Mouse (Mus musculus): Measurements from ENCODE around the gene Nhlrc1. TPM values are rescaled to one million over a fixed set of nuclear protein-coding genes. Genes with fewer than 3 reads are reported as not detected.

The Nhlrc1 gene
- polyA plus RNA-seq, 1 experiment from 2014 or later: 2.8 TPM

DNA sequence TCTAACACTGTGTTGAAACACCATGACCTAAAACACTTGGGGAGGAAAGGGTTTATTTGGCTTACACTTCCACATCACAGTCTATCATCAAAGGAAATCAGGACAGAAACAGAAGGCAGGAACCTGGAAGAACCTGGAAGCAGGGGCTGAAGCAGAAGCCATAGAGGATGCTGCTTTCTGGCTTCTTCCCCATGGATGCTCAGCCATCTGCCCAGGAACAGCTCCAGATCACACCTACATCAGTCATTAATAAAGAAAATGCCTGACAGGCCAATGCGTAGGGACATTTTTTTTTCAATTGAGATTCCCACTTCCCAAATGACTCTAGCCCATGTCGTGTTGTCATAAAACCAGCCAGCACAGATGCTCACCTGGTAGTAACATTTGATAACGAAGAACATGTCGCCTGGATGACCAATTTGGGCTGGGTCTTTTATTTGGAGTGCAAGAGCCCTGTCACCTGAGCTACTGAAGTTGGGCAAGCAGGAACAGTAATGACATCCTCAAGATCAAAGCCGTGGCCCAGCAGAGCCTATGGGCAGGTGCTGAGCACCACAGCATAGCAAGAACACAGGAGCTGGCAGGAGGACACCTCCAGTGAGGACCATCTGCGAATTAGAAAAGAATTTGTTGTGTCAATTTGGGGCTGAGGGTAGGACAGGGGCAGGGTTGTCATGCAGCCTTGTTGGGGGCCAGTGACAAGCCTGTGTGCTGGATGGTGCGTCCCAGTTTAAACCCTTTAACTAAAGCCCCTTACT is 22.0 kb downstream of the Nhlrc1 start:
- Histone ChIP-seq H3K27ac (ENCODE audit: low read depth, low read length) (no peak overlapping the region), H3K36me3 (ENCODE audit: control insufficient read depth, insufficient read depth, low read length) (no peaks in the 10 kb centered on the region), H3K4me3 (ENCODE audit: low read depth, low read length) (no peak overlapping the region), H3K9ac (ENCODE audit: low read depth, low read length) (no peak overlapping the region), H3K4me1 (ENCODE audit: control insufficient read depth, insufficient read depth, low read length) (peaks cover 6% of the 10 kb centered on the region; the same call in 1 of the 2 replicates), H3K9me3 (replicated peaks; ENCODE audit: control insufficient read depth, low read length) (no peaks in the 10 kb centered on the region), H3K4me2 (no peak overlapping the region), H3K27me3 (ENCODE audit: control insufficient read depth, insufficient read depth, low read length) (no peaks in the 10 kb centered on the region)
- WGBS (ENCODE audit: insufficient replicate concordance): 72% methylated on average over 7 of the region's 7 CpGs
- ATAC-seq (replicated peaks; ENCODE audit: insufficient number of reproducible peaks, low FRiP score, low TSS enrichment): no peak

DNA sequence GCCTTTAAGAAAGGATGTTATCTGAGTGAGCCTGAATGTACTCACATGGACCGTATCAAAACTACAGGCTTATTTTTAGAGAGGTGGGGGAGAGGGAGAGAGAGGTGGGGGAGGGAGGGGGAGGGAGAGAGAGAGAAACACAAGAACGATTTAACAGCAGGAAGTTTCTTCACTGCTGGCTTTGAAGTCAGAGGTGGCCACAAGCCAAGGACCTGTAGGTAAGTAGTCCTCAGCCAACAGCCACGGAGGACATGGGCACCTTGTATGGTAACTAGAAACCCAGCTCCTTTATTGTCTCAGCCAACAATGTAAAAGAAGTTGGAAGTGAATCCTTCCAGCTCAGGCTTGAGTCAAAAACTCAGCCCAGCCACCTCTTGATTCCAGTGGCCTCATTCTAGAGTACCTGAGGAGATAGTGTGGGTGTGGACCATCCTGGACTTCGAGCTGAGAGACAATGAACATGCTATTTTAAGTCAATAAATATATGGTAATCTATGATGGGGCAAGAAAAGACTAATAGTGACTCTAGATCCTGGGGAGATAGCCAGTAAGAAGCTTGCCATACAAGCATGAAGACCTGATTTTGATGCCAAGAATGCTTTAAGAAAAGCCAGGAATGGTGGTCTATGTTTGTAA is 24.2 kb downstream of the Nhlrc1 start:
- H3K27ac ChIP-seq (ENCODE audit: low read depth, low read length): no peak overlapping the region
- no peaks in the 10 kb centered on the region for H3K36me3 ChIP-seq (ENCODE audit: control insufficient read depth, insufficient read depth, low read length)
- no peak for ATAC-seq (replicated peaks; ENCODE audit: insufficient number of reproducible peaks, low FRiP score, low TSS enrichment)
- H3K4me2 ChIP-seq: no peak overlapping the region
- peaks cover 6% of the 10 kb centered on the region; the same call in 1 of the 2 replicates for H3K4me1 ChIP-seq (ENCODE audit: control insufficient read depth, insufficient read depth, low read length)
- H3K9ac ChIP-seq (ENCODE audit: low read depth, low read length): no peak overlapping the region
- no peak overlapping the region for H3K4me3 ChIP-seq (ENCODE audit: low read depth, low read length)
- H3K9me3 ChIP-seq (replicated peaks; ENCODE audit: control insufficient read depth, low read length): no peaks in the 10 kb centered on the region
- H3K27me3 ChIP-seq (ENCODE audit: control insufficient read depth, insufficient read depth, low read length): no peaks in the 10 kb centered on the region
- 24% methylated on average over 4 of the region's 4 CpGs for WGBS (ENCODE audit: insufficient replicate concordance)

DNA sequence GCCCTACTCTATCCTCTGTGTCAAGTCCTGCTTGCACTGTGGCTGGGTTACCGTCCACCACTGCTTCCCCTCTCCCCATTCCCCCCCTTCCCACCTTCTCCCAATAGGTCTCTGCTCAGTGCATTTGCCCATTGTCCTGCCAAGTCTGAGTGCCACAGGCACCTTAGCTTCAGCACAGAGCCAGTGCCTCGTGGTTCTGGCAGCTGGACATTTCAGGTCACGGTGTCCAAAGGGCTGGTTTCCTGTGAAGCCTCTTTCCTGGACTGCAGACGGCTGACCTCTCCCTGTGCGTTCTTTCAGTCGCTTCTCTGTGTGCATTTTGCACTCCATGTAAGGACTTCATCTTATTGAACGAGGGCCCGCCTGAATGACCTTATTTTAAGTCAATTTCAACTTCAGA is 26.7 kb downstream of the Nhlrc1 start:
- Histone ChIP-seq H3K9me3 (replicated peaks; ENCODE audit: control insufficient read depth, low read length) (no peaks in the 10 kb centered on the region), H3K4me3 (ENCODE audit: low read depth, low read length) (no peak overlapping the region), H3K36me3 (ENCODE audit: control insufficient read depth, insufficient read depth, low read length) (no peaks in the 10 kb centered on the region), H3K4me1 (ENCODE audit: control insufficient read depth, insufficient read depth, low read length) (peaks cover 6% of the 10 kb centered on the region; the same call in 1 of the 2 replicates), H3K27ac (ENCODE audit: low read depth, low read length) (no peak overlapping the region), H3K9ac (ENCODE audit: low read depth, low read length) (no peak overlapping the region), H3K27me3 (ENCODE audit: control insufficient read depth, insufficient read depth, low read length) (no peaks in the 10 kb centered on the region), H3K4me2 (no peak overlapping the region)
- ATAC-seq (replicated peaks; ENCODE audit: insufficient number of reproducible peaks, low FRiP score, low TSS enrichment): no peak
- 69% methylated on average over 8 of the region's 8 CpGs for WGBS (ENCODE audit: insufficient replicate concordance)

DNA sequence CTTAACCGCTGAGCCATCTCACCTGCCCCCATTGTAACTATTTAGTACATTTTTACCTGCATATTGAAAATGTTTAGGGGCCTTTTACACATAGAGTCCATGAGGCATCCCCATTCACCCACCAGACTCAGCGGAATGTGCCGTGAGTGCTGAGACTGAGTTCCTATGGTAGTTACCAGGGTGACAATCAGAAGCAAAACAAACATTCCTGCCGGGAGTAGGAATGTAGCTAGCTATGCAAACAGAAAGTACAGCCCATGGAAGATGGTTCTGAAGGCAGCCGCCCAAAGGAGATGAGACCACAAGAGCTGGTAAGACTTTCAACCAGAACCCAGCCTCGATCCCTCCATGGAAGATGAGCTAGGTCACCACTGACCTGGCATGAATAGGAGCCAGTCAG is 28.4 kb downstream of the Nhlrc1 start:
- H3K4me3 ChIP-seq (ENCODE audit: low read depth, low read length): no peak overlapping the region
- no peaks in the 10 kb centered on the region for H3K9me3 ChIP-seq (replicated peaks; ENCODE audit: control insufficient read depth, low read length)
- no peak for ATAC-seq (replicated peaks; ENCODE audit: insufficient number of reproducible peaks, low FRiP score, low TSS enrichment)
- 34% methylated on average over 6 of the region's 6 CpGs for WGBS (ENCODE audit: insufficient replicate concordance)
- H3K27ac ChIP-seq (ENCODE audit: low read depth, low read length): no peak overlapping the region
- no peak overlapping the region for H3K9ac ChIP-seq (ENCODE audit: low read depth, low read length)
- H3K4me1 ChIP-seq (ENCODE audit: control insufficient read depth, insufficient read depth, low read length): peaks cover 6% of the 10 kb centered on the region; the same call in 1 of the 2 replicates
- no peaks in the 10 kb centered on the region for H3K27me3 ChIP-seq (ENCODE audit: control insufficient read depth, insufficient read depth, low read length)
- H3K4me2 ChIP-seq: peak overlapping the region; percentile 17; the same call in 1 of the 2 replicates
- no peaks in the 10 kb centered on the region for H3K36me3 ChIP-seq (ENCODE audit: control insufficient read depth, insufficient read depth, low read length)

DNA sequence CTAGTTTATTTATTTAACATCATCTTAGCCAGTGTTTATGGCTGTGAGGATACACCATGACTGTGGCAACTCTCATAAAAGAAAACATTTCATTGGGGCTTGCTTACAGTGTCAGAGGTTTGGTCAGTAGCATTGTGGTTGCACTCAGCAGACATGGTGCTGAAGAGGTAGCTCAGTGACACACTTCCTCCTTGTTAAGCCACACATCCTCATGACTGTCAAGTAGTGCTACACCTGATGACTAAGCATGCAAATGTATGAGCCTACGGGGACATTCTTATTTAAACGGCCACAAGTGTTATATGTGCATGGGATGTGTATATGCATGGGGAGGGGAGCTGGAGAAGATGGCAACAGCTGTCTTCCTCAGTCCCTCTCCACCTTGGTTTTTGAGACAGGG is 30.8 kb downstream of the Nhlrc1 start:
- Histone ChIP-seq H3K36me3 (ENCODE audit: control insufficient read depth, insufficient read depth, low read length) (no peaks in the 10 kb centered on the region), H3K27ac (ENCODE audit: low read depth, low read length) (no peak overlapping the region), H3K27me3 (ENCODE audit: control insufficient read depth, insufficient read depth, low read length) (no peaks in the 10 kb centered on the region), H3K4me3 (ENCODE audit: low read depth, low read length) (no peak overlapping the region), H3K9me3 (replicated peaks; ENCODE audit: control insufficient read depth, low read length) (no peaks in the 10 kb centered on the region), H3K4me2 (no peak overlapping the region), H3K9ac (ENCODE audit: low read depth, low read length) (no peak overlapping the region), H3K4me1 (ENCODE audit: control insufficient read depth, insufficient read depth, low read length) (peaks cover 13% of the 10 kb centered on the region)
- no peak for ATAC-seq (replicated peaks; ENCODE audit: insufficient number of reproducible peaks, low FRiP score, low TSS enrichment)
- 83% methylated on average over 2 of the region's 2 CpGs for WGBS (ENCODE audit: insufficient replicate concordance)

DNA sequence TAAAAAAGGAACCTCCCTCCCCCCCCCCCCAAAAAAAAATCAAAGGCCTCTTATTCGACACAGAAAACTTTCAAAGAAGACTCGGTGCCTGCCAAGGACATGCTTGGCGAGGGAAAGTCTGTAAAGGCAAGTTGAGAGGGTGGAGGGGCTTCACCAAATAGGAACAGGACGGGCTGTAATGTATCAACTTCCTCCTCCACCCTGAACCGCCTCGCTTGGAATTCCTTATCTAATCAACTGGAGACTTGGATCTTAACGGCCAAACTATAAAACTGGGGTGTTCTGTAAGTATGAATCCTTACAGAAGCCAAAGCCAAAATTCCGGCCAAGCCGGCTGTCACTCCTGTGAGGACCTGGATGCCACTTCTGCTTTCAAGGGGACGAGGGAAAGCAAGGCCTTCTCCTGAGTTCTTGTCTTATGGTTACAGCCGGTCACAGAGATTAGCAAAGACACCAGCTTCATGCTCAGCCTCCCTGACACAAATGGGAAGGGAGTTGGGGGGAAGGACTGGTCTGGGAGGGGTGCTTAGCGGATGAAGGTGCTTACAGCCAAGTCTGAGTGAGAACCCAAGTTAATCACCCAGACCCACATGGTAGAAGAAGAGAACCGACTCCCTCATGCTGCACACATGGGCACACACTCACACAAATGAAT is 34.7 kb downstream of the Nhlrc1 start:
- ATAC-seq (replicated peaks; ENCODE audit: insufficient number of reproducible peaks, low FRiP score, low TSS enrichment): no peak
- whole genome bisulfite sequencing (ENCODE audit: insufficient replicate concordance): 26% methylated on average over 13 of the region's 13 CpGs
- Histone ChIP-seq H3K4me2 (peak overlapping the region; percentile 19), H3K36me3 (ENCODE audit: control insufficient read depth, insufficient read depth, low read length) (no peaks in the 10 kb centered on the region), H3K9ac (ENCODE audit: low read depth, low read length) (no peak overlapping the region), H3K4me3 (ENCODE audit: low read depth, low read length) (no peak overlapping the region), H3K27ac (ENCODE audit: low read depth, low read length) (no peak overlapping the region), H3K9me3 (replicated peaks; ENCODE audit: control insufficient read depth, low read length) (no peaks in the 10 kb centered on the region), H3K4me1 (ENCODE audit: control insufficient read depth, insufficient read depth, low read length) (peaks cover 13% of the 10 kb centered on the region), H3K27me3 (ENCODE audit: control insufficient read depth, insufficient read depth, low read length) (no peaks in the 10 kb centered on the region)

DNA sequence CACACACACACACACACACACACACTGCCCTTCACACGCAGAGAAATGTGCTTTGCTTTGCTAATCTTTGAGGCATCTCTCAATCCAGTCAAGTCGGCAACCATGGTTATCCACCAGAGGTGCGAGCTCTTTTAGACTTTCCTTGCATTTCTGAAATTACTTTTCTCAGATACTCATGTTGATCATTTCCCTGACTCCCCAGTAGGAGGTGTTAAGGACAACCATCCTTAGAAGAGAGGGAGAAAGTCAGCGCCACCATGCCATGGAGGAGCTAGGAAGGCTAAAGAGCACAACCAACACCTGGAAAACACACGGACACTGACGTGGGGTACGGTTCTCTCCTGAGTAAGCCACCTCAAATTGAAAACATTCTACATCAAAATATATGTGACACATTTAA is 38.1 kb downstream of the Nhlrc1 start:
- Histone ChIP-seq H3K4me3 (ENCODE audit: low read depth, low read length) (no peak overlapping the region), H3K9me3 (replicated peaks; ENCODE audit: control insufficient read depth, low read length) (no peaks in the 10 kb centered on the region), H3K9ac (ENCODE audit: low read depth, low read length) (no peak overlapping the region), H3K4me1 (ENCODE audit: control insufficient read depth, insufficient read depth, low read length) (peaks cover 13% of the 10 kb centered on the region), H3K4me2 (no peak overlapping the region), H3K27ac (ENCODE audit: low read depth, low read length) (no peak overlapping the region), H3K27me3 (ENCODE audit: control insufficient read depth, insufficient read depth, low read length) (no peaks in the 10 kb centered on the region), H3K36me3 (ENCODE audit: control insufficient read depth, insufficient read depth, low read length) (no peaks in the 10 kb centered on the region)
- whole genome bisulfite sequencing (ENCODE audit: insufficient replicate concordance): 82% methylated on average over 7 of the region's 7 CpGs
- ATAC-seq (replicated peaks; ENCODE audit: insufficient number of reproducible peaks, low FRiP score, low TSS enrichment): no peak

DNA sequence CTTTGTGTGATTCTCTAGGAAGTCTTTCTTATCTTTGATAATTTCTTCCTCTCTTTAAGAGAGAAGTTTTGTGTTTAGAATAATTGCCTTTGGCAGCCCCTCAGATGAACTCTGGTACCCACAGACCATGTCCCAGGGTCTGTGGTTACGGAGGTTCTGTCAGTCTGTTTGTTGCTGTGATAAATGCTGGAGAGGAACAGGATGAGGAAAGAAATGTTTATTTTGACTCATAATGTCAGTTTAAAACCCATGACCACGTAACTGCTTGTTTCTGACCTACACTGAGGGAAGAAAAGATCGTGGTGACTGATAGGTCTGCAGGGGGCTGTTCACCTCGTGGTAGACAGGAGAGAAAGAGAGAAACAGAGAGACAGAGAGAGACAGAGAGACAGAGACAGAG is 38.7 kb downstream of the Nhlrc1 start:
- WGBS (ENCODE audit: insufficient replicate concordance): 42% methylated on average over 4 of the region's 4 CpGs
- no peaks in the 10 kb centered on the region for H3K27me3 ChIP-seq (ENCODE audit: control insufficient read depth, insufficient read depth, low read length)
- H3K4me2 ChIP-seq: no peak overlapping the region
- no peaks in the 10 kb centered on the region for H3K36me3 ChIP-seq (ENCODE audit: control insufficient read depth, insufficient read depth, low read length)
- no peak overlapping the region for H3K27ac ChIP-seq (ENCODE audit: low read depth, low read length)
- peaks cover 13% of the 10 kb centered on the region for H3K4me1 ChIP-seq (ENCODE audit: control insufficient read depth, insufficient read depth, low read length)
- ATAC-seq (replicated peaks; ENCODE audit: insufficient number of reproducible peaks, low FRiP score, low TSS enrichment): no peak
- no peaks in the 10 kb centered on the region for H3K9me3 ChIP-seq (replicated peaks; ENCODE audit: control insufficient read depth, low read length)
- no peak overlapping the region for H3K4me3 ChIP-seq (ENCODE audit: low read depth, low read length)
- H3K9ac ChIP-seq (ENCODE audit: low read depth, low read length): no peak overlapping the region
